Mouse (Mus musculus) cortical plate, adult 2 months (tissue): ENCODE measurements around the gene Bach2.

ENCODE experiments used
- CTCF ChIP-seq: fragments of 200-500 bp; IDR thresholded peaks from 2 replicates; pipeline ENCODE4 v1.5.1; 2011; ENCODE audit warnings: mild to moderate bottlenecking, control low read depth, low read length; ENCODE audit not compliant: insufficient read depth; ENCODE audit errors: extremely low read depth
- POLR2A ChIP-seq: fragments of 200-500 bp; IDR thresholded peaks from 2 replicates; pipeline ENCODE4 v1.6.1; 2011; ENCODE audit warnings: mild to moderate bottlenecking, low read length, control low read depth; ENCODE audit not compliant: insufficient read depth; ENCODE audit errors: extremely low read depth

GRCm38 (mm10) chr4:32268042-32268441 is 29.4 kb downstream of the Bach2 start:
- no peak for TF ChIP-seq CTCF
- no peak for TF ChIP-seq POLR2A
